Mouse (Mus musculus): ENCODE measurements around the gene Adgrg5. TPM values are rescaled to one million over a fixed set of nuclear protein-coding genes. Genes with fewer than 3 reads are reported as not detected.

Adgrg5 gene
- polyA plus RNA-seq, 1 experiment, result 2.6 TPM

DNA sequence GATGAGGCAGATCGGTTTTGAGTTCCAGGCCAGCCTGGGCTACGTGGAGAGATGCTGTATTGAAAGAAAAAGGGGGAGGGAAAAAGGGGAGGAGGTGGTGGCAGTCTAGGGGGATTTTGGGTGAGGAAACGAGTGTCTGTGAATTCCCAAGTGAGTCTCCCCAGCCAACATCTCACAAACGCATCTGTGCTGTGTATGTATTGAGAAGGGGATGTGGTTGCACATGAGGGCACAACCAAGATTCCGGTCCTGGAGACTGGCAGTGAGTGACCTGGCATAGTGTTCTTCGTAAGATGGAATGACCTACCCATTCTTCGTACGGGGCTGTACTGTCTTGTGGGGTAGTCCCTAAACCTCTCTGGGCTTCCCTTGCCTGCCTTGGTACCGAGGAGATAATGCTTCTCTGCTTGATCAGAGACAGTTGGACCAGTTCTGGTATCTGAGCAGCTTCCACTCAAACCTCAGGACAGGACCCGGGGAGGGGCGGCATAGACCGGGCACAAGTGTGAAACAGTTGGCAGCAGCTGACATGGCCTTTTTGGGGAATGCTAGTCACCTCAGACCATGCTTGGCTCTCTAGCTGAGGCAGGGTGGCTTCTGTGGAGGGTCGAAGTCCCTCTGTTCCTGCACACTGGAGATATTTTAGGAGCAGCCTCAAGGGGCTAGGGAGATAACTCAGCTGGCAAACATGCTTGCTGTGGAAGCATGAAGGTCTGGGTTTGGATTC, 55.3 kb downstream of the Adgrg5 start:
- H3K36me3 ChIP-seq (ENCODE audit: control insufficient read depth, insufficient read depth, low read length), result no peaks in the 10 kb centered on the region
- DNase-seq, result no peak
- H3K27ac ChIP-seq (ENCODE audit: insufficient read depth, low read depth, low read length), result peak overlapping the region; percentile 100
- 31% methylated on average over 13 of the region's 13 CpGs for WGBS
- H3K4me3 ChIP-seq (ENCODE audit: insufficient read depth, low read depth, low read length), result peak overlapping the region; percentile 79
- peaks cover 56% of the 10 kb centered on the region for H3K4me1 ChIP-seq (ENCODE audit: control insufficient read depth, insufficient read depth, low read length)
- H3K27me3 ChIP-seq (replicated peaks; ENCODE audit: control insufficient read depth, insufficient read depth, low read length), result no peaks in the 10 kb centered on the region
- TF ChIP-seq CTCF (conservative IDR thresholded peaks at IDR 0.05; ENCODE audit: insufficient read depth, insufficient read length, low read depth, low read length) (no peak), POLR2A (IDR thresholded peaks at IDR 0.05; ENCODE audit: low read depth, low read length) (no peak)

GRCm38 (mm10) chr8:94980176-94980575, 56.7 kb downstream of the Adgrg5 start:
- no peaks in the 10 kb centered on the region for H3K36me3 ChIP-seq (ENCODE audit: control insufficient read depth, insufficient read depth, low read length)
- DNase-seq, result peak; percentile 88
- H3K4me3 ChIP-seq (ENCODE audit: insufficient read depth, low read depth, low read length), result peak overlapping the region; percentile 79
- TF ChIP-seq POLR2A (IDR thresholded peaks at IDR 0.05; ENCODE audit: low read depth, low read length) (no peak), CTCF (conservative IDR thresholded peaks at IDR 0.05; ENCODE audit: insufficient read depth, insufficient read length, low read depth, low read length) (no peak)
- H3K4me1 ChIP-seq (ENCODE audit: control insufficient read depth, insufficient read depth, low read length), result peaks cover 44% of the 10 kb centered on the region
- 40% methylated on average over 5 of the region's 5 CpGs for WGBS
- peak overlapping the region; percentile 100 for H3K27ac ChIP-seq (ENCODE audit: insufficient read depth, low read depth, low read length)
- no peaks in the 10 kb centered on the region for H3K27me3 ChIP-seq (replicated peaks; ENCODE audit: control insufficient read depth, insufficient read depth, low read length)

DNA sequence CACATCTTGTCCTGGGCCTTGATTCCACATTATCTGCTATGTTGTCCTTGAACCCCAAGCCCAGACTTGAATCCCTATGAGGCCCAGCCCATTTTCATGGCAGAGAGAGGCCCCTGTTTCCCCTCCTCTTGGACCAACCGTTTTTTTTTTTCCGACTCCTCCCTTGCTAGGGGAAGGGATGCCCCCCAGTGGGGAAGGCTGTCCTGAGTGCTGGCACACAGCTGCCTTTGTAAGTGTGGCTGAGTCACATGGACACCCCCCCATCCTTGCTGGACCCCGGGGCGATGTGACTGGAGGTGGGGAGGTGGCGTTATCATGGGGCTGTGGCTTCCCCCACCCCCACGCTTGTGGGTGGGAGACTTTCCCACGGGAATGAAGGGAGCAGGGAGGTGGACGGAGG, 57.5 kb downstream of the Adgrg5 start:
- TF ChIP-seq POLR2A (IDR thresholded peaks at IDR 0.05; ENCODE audit: low read depth, low read length), result no peak
- no peak for TF ChIP-seq CTCF (conservative IDR thresholded peaks at IDR 0.05; ENCODE audit: insufficient read depth, insufficient read length, low read depth, low read length)

DNA sequence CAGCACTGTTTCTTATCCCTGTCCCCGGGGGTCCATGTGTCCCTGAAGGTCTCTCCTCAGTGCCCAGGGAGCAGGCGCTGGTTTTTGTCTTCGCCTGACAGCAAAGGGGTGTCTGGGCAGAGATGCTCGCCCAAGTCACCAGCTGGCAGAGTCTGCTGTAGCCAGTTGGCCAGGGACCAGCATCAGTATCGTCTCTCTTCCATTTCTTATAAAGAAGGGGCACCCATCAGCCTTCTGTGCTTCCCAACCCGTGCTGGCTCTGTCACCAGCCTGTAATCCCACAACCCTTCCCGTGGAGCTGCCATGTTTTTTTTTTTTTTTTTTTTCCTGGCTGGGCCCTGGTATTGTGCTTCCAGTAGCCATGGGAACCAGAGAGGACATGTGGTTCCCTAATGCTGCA, 58.4 kb downstream of the Adgrg5 start:
- Histone ChIP-seq H3K27ac (ENCODE audit: insufficient read depth, low read depth, low read length) (peak overlapping the region; percentile 97), H3K4me1 (ENCODE audit: control insufficient read depth, insufficient read depth, low read length) (peaks cover 39% of the 10 kb centered on the region), H3K27me3 (replicated peaks; ENCODE audit: control insufficient read depth, insufficient read depth, low read length) (no peaks in the 10 kb centered on the region), H3K4me3 (ENCODE audit: insufficient read depth, low read depth, low read length) (no peak overlapping the region), H3K36me3 (ENCODE audit: control insufficient read depth, insufficient read depth, low read length) (no peaks in the 10 kb centered on the region)
- DNase-seq, result no peak
- 36% methylated on average over 7 of the region's 7 CpGs for WGBS
- TF ChIP-seq CTCF (conservative IDR thresholded peaks at IDR 0.05; ENCODE audit: insufficient read depth, insufficient read length, low read depth, low read length) (no peak), POLR2A (IDR thresholded peaks at IDR 0.05; ENCODE audit: low read depth, low read length) (no peak)

More for the DNA sequence above, 57.5 kb downstream of the Adgrg5 start:
- Histone ChIP-seq H3K36me3 (ENCODE audit: control insufficient read depth, insufficient read depth, low read length) (no peaks in the 10 kb centered on the region), H3K4me3 (ENCODE audit: insufficient read depth, low read depth, low read length) (peak overlapping the region; percentile 22; the same call in 1 of the 2 replicates), H3K27ac (ENCODE audit: insufficient read depth, low read depth, low read length) (peak overlapping the region; percentile 97), H3K27me3 (replicated peaks; ENCODE audit: control insufficient read depth, insufficient read depth, low read length) (no peaks in the 10 kb centered on the region), H3K4me1 (ENCODE audit: control insufficient read depth, insufficient read depth, low read length) (peaks cover 37% of the 10 kb centered on the region)
- no peak for DNase-seq
- WGBS, result 31% methylated on average over 8 of the region's 8 CpGs

DNA sequence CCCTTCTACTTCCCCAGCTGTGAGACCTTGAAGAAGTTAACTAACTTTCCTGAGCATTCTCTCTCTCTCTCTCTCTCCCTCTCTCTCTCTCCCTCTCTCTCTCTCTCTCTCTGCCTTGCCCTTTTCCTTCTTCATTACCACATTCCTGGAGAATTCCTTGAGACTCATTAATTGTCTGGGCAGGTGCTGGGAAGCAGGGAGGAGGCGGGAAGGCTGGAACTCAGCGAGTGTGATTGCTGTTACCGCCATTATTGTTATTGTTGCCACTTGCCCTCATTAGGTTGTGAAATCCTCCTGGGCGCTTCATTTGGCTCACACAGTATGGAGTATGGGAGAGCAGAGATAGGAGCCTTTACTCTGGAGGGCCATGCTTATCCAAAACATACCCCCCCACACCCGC, 59.7 kb downstream of the Adgrg5 start:
- Histone ChIP-seq H3K27ac (ENCODE audit: insufficient read depth, low read depth, low read length) (peak overlapping the region; percentile 83), H3K36me3 (ENCODE audit: control insufficient read depth, insufficient read depth, low read length) (no peaks in the 10 kb centered on the region), H3K4me1 (ENCODE audit: control insufficient read depth, insufficient read depth, low read length) (peaks cover 49% of the 10 kb centered on the region), H3K27me3 (replicated peaks; ENCODE audit: control insufficient read depth, insufficient read depth, low read length) (no peaks in the 10 kb centered on the region), H3K4me3 (ENCODE audit: insufficient read depth, low read depth, low read length) (no peak overlapping the region)
- TF ChIP-seq POLR2A (IDR thresholded peaks at IDR 0.05; ENCODE audit: low read depth, low read length), result no peak
- no peak for TF ChIP-seq CTCF (conservative IDR thresholded peaks at IDR 0.05; ENCODE audit: insufficient read depth, insufficient read length, low read depth, low read length)
- WGBS, result 17% methylated on average over 5 of the region's 5 CpGs
- no peak for DNase-seq

DNA sequence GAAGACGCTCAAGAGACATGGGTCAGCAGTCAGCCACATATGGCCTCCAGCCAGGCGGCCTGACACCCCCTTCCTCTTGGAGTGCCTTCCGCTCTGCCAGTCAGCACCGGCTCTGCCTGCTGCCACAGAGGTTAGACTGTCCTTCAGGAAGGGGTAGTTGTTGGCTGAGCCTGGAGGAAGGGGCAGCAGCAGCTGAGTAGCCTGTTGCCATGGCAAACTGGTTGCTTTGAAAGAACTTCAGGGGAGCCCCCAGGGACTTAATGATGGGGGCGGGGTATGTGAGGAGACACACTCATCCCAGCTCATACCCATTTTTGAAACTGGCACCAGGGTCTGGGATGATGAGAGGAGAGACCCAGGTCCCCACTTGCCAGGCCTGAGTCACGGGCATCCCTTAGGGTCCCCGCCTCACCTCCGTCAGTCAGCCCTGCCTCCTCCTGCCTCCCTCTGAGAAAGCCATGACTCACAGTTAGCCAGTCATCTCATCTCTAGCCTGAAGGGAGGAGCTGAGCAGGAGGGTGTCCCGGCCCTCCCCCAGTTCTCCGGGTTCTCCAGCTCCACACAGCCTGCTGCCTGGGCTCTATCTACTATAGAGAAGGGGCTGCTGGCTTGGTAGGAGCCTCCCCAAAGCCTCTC, 60.5 kb downstream of the Adgrg5 start:
- peak overlapping the region; percentile 48 for H3K4me3 ChIP-seq (ENCODE audit: insufficient read depth, low read depth, low read length)
- TF ChIP-seq POLR2A (IDR thresholded peaks at IDR 0.05; ENCODE audit: low read depth, low read length) (no peak), CTCF (conservative IDR thresholded peaks at IDR 0.05; ENCODE audit: insufficient read depth, insufficient read length, low read depth, low read length) (no peak)
- H3K27ac ChIP-seq (ENCODE audit: insufficient read depth, low read depth, low read length), result peak overlapping the region; percentile 91
- peaks cover 57% of the 10 kb centered on the region for H3K4me1 ChIP-seq (ENCODE audit: control insufficient read depth, insufficient read depth, low read length)
- WGBS, result 7% methylated on average over 9 of the region's 10 CpGs
- no peaks in the 10 kb centered on the region for H3K27me3 ChIP-seq (replicated peaks; ENCODE audit: control insufficient read depth, insufficient read depth, low read length)
- H3K36me3 ChIP-seq (ENCODE audit: control insufficient read depth, insufficient read depth, low read length), result no peaks in the 10 kb centered on the region
- peak; percentile 96 for DNase-seq

DNA sequence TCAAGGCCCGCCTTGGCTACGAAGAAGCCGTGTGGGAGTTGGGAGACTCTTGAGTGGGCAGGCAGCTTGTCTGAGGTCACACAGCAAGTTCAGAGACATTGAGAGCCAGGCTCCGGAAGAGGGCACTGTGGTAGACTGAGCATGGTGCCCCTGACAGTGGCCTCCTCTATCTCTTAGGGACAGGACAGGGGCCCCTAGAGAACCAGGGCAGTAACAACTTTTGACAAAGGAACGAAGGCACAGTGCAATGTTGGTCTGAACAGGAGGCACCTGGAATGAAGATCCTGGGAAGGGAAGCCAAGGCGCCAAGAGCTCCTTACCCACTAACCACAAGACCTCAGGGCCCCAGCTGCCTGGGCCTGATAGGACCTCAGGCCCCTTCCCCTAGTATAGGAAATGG, 61.5 kb downstream of the Adgrg5 start:
- TF ChIP-seq CTCF (conservative IDR thresholded peaks at IDR 0.05; ENCODE audit: insufficient read depth, insufficient read length, low read depth, low read length) (no peak; the same call in 1 of the 2 replicates), POLR2A (IDR thresholded peaks at IDR 0.05; ENCODE audit: low read depth, low read length) (no peak)
- Histone ChIP-seq H3K36me3 (ENCODE audit: control insufficient read depth, insufficient read depth, low read length) (no peaks in the 10 kb centered on the region), H3K4me1 (ENCODE audit: control insufficient read depth, insufficient read depth, low read length) (peaks cover 62% of the 10 kb centered on the region), H3K27me3 (replicated peaks; ENCODE audit: control insufficient read depth, insufficient read depth, low read length) (no peaks in the 10 kb centered on the region), H3K27ac (ENCODE audit: insufficient read depth, low read depth, low read length) (peak overlapping the region; percentile 91), H3K4me3 (ENCODE audit: insufficient read depth, low read depth, low read length) (peak overlapping the region; percentile 48)
- 42% methylated on average over 6 of the region's 6 CpGs for WGBS
- no peak for DNase-seq
